Mouse (Mus musculus): ENCODE data around the gene Zcchc13. TPM values are rescaled to one million over a fixed set of nuclear protein-coding genes. Genes with fewer than 3 reads are reported as not detected.

Gene Zcchc13
- polyA plus RNA-seq, 1 experiment: not detected

DNA sequence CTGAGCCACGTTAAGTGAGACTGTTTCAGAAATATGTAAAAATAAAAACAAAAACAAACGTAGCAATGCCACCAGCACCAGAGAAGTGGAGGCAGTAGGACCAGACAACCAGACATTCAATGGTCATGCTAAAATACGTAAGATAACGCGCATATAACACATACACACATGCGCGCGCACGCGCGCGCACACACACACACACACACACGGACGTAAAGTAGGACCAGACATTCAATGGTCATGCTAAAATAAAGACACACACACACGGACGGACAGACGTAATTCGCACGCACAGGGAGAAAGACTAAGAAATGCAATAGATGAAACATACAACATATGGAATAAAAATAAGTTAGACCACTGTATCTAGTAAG, 14.2 kb upstream of the Zcchc13 start:
- TF ChIP-seq FLI1 (IDR thresholded peaks at IDR 0.05; ENCODE audit: low read length): no peak
- no peaks in the 10 kb centered on the region for H3K9me3 ChIP-seq
- H3K36me3 ChIP-seq (replicated peaks; ENCODE audit: low read length): peaks cover 22% of the 10 kb centered on the region
- peaks cover 19% of the 10 kb centered on the region for H3K4me1 ChIP-seq
- peak overlapping the region; percentile 92 for H3K4me3 ChIP-seq (replicated peaks)
- no peaks in the 10 kb centered on the region for H3K27me3 ChIP-seq (replicated peaks)

DNA sequence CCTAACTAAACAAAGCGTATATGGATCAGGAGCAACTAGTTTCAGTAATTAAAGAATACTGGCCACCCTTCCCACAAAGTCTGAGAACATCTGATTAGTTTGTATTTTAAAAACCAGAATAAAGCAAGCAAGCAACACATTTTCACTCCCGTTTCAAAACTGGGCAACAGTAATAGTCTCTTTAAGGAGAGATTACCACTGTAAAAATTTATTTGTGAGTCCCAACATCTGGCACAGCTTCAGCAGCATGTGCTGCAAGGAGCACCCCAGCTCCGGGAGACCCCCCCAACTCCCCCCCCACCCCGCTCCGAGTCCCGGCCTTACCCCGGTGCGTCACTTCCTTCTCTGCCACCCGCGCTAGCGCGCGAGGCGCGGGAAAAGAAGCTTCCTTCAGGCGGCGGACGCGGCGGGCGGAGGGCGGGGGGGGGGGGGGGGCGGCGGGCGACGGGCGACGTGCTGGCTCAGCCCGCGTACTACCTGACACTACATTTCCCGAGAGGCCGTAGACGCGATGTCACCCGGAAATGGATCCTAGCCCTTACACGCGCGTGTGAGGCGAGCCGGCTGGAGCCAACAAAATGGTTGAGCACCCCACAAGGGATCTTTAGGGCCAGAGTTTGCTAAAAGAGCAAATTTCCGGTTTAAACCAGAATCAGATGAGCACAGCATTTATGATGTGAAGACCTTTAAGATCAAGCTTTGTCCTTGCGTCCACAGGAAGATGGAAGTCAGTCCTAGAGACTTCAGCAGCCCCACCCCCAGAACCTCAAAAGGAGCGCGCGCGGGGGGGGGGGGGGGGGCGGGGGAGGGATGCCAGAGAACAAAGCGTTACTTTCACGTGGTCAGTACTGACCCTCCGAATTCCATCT, 13.6 kb upstream of the Zcchc13 start:
- H3K36me3 ChIP-seq (replicated peaks; ENCODE audit: low read length): peaks cover 17% of the 10 kb centered on the region
- H3K27me3 ChIP-seq (replicated peaks): no peaks in the 10 kb centered on the region
- H3K9me3 ChIP-seq: no peaks in the 10 kb centered on the region
- H3K4me1 ChIP-seq: peaks cover 19% of the 10 kb centered on the region
- TF ChIP-seq GATA1 (IDR thresholded peaks at IDR 0.05; ENCODE audit: borderline replicate concordance, low read length) (no peak), FLI1 (IDR thresholded peaks at IDR 0.05; ENCODE audit: low read length) (no peak)
- H3K4me3 ChIP-seq (replicated peaks): peak overlapping the region; percentile 92

DNA sequence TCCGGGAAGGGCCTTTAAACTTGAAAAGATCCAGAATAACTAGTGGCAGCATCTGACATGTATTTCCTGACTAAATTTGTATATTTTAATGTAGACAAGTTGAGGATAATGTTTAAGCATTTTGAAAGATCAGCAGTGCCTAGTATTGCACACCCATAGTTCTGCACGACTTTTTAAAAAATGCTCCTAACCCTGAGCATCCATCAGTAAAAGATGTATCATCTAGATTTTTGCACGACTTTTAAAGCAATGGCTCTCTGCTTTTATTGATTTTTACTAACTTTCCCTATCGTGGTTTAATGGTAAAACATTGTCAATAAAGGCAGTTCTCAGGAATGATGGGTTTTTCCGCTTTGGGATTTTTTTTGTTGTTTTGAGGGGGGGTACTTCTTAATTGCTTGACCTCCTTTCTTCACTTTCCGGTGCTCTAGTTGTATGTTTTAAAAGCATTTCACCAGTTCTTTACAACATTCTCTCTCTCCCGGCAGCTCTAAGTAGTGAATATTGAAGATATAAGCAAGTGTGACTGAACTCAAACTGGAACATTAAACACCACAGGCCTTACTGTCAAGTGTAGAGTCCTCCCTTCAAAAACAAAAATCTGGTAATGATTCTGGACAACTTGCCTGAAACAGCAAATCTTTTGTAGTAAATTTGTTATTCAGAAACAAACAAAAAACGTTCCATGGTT, 12.8 kb upstream of the Zcchc13 start:
- Histone ChIP-seq H3K27me3 (replicated peaks) (no peaks in the 10 kb centered on the region), H3K4me1 (peaks cover 19% of the 10 kb centered on the region), H3K9me3 (no peaks in the 10 kb centered on the region), H3K4me3 (replicated peaks) (peak overlapping the region; percentile 92), H3K36me3 (replicated peaks; ENCODE audit: low read length) (peaks cover 15% of the 10 kb centered on the region)
- no peak for TF ChIP-seq FLI1 (IDR thresholded peaks at IDR 0.05; ENCODE audit: low read length)
- TF ChIP-seq GATA1 (IDR thresholded peaks at IDR 0.05; ENCODE audit: borderline replicate concordance, low read length): no peak

DNA sequence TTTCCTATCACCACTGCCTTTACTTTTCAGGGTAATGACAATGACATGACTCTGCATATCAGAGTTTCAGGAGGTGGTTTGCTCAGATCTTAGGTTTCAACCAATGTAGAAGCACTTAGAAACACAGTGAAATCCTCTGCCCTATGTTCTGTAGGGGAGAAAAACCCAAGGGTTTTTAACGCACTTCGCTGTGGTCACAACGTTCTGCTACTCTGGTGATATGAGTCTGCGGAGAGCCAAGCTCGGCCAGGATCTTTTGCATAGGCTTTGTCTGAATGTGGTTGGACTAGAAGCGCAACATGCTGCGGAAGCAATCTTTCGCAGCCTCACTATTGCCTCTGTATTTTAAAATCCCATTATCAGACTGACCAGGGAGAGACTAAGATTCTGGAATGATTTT, 8.6 kb upstream of the Zcchc13 start:
- no peaks in the 10 kb centered on the region for H3K9me3 ChIP-seq
- TF ChIP-seq FLI1 (IDR thresholded peaks at IDR 0.05; ENCODE audit: low read length): no peak
- TF ChIP-seq GATA1 (IDR thresholded peaks at IDR 0.05; ENCODE audit: borderline replicate concordance, low read length): no peak
- peak overlapping the region; percentile 92 for H3K4me3 ChIP-seq (replicated peaks)
- peaks cover 22% of the 10 kb centered on the region for H3K4me1 ChIP-seq
- H3K36me3 ChIP-seq (replicated peaks; ENCODE audit: low read length): no peaks in the 10 kb centered on the region
- no peaks in the 10 kb centered on the region for H3K27me3 ChIP-seq (replicated peaks)

DNA sequence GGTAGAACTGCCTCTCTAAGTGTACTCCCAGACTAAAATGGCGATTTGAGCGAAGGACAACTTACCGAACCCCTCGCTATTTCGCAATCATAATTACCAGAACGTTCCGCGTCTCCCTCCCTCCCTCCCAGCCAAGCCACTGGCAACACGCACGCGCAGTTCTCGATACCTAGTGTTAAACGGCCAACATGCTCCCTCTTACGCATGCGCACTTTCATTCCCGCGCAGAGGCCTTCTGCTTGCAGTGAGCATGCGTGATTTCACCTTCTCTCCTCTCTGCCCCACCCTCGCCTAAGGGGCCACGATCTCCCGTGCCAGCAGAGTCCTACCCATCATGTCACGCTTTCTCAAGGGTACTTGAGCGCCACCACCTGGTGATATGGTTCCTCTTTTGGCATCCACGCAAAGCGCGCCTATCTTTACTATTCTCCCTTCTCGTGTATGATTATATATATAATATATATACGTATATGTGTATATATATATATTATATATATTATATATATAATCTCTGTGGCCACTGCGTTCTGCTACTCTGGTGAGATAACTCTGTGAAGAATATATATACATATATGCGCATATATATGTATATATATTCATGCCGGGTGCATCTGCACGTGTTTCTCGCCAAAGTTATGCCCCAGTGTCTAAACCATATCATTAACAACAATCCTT, 8.0 kb upstream of the Zcchc13 start:
- H3K36me3 ChIP-seq (replicated peaks; ENCODE audit: low read length): no peaks in the 10 kb centered on the region
- H3K4me1 ChIP-seq: peaks cover 22% of the 10 kb centered on the region
- TF ChIP-seq GATA1 (IDR thresholded peaks at IDR 0.05; ENCODE audit: borderline replicate concordance, low read length): no peak
- peak overlapping the region; percentile 94 for H3K4me3 ChIP-seq (replicated peaks)
- H3K27me3 ChIP-seq (replicated peaks): no peaks in the 10 kb centered on the region
- H3K9me3 ChIP-seq: no peaks in the 10 kb centered on the region

DNA sequence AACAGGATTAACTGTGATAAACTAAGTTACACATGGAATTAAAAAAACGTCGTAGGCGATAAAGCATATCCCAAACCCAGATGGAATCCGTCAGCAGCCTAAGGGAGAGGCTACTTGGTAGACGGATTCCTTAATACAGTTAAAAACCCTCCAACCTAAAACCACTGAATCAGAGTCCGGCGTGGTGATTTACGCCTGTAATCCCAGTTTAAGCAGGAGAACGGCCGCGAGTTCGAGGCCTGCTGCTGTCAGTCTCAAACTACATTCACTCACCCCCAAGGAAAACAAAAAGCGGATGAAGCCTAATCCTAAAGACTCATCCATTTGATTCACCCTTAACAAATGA, 7.5 kb upstream of the Zcchc13 start:
- no peak for TF ChIP-seq GATA1 (IDR thresholded peaks at IDR 0.05; ENCODE audit: borderline replicate concordance, low read length)
- TF ChIP-seq FLI1 (IDR thresholded peaks at IDR 0.05; ENCODE audit: low read length): no peak
- Histone ChIP-seq H3K4me3 (replicated peaks) (peak overlapping the region; percentile 94), H3K27me3 (replicated peaks) (no peaks in the 10 kb centered on the region)

DNA sequence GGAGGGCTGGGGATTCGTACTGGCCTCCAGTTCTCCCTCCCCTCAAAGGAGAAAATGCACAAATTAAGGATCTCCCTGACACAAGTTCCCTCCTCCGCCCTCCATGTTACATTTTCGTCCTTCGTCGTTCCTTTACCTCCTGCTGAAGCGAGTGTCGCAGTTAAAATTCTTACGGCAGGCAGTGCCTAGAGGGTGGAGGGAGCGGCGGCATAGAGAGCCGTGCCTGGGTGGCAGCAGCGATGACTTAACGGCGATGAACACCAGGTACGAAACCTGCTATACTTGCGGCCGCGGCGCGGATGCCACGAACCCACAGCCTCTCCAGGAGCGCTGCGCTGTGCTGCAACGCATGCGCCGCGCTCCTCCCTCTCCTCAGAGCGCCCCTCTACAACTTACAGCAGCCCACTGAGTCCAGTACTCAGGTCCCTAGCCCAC, 7.0 kb upstream of the Zcchc13 start:
- Histone ChIP-seq H3K4me1 (peaks cover 18% of the 10 kb centered on the region), H3K36me3 (replicated peaks; ENCODE audit: low read length) (no peaks in the 10 kb centered on the region), H3K9me3 (no peaks in the 10 kb centered on the region), H3K4me3 (replicated peaks) (peak overlapping the region; percentile 94), H3K27me3 (replicated peaks) (no peaks in the 10 kb centered on the region)
- no peak for TF ChIP-seq GATA1 (IDR thresholded peaks at IDR 0.05; ENCODE audit: borderline replicate concordance, low read length)
- TF ChIP-seq FLI1 (IDR thresholded peaks at IDR 0.05; ENCODE audit: low read length): no peak

More for the DNA sequence above, 7.5 kb upstream of the Zcchc13 start:
- Histone ChIP-seq H3K4me1 (peaks cover 22% of the 10 kb centered on the region), H3K36me3 (replicated peaks; ENCODE audit: low read length) (no peaks in the 10 kb centered on the region), H3K9me3 (no peaks in the 10 kb centered on the region)

DNA sequence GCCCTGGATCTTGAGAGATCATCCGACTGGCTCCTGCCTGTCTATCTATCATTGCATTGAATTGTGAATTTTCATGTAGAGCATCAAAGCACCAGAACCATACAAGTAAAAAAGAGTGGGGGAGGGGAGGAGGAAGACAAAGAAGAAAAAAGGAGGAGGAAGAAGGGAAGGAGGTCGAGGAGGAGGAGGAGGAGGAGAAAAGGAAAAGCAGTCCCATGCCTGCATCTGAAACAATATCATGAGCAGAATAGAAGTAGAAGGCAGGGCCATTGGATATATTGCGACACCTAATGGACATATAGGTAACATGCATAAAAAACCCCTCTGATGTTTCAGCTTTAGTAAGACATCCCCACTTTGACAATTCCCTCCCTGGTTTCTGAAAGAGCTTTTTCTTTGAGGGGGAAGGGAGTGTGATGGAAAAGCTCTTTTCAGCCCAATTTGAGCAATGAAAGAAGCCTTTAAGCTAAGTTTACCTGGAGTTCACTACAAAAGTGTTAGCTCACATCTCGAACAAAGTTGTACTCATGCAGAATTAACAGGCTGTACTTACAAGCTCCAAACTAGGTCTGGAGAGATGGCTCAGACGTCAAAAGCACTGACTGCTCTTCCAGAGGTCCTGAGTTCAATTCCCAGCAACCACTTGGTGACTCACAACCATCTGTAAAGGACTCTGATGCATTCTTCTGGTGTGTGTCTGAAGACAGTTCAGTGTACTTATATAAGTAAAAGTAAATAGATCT, 5.8 kb upstream of the Zcchc13 start:
- TF ChIP-seq FLI1 (IDR thresholded peaks at IDR 0.05; ENCODE audit: low read length) (no peak), GATA1 (IDR thresholded peaks at IDR 0.05; ENCODE audit: borderline replicate concordance, low read length) (no peak)
- H3K27me3 ChIP-seq (replicated peaks): no peaks in the 10 kb centered on the region
- peak overlapping the region; percentile 38 for H3K4me3 ChIP-seq (replicated peaks)
- H3K9me3 ChIP-seq: no peaks in the 10 kb centered on the region
- peaks cover 15% of the 10 kb centered on the region for H3K4me1 ChIP-seq
- H3K36me3 ChIP-seq (replicated peaks; ENCODE audit: low read length): no peaks in the 10 kb centered on the region

DNA sequence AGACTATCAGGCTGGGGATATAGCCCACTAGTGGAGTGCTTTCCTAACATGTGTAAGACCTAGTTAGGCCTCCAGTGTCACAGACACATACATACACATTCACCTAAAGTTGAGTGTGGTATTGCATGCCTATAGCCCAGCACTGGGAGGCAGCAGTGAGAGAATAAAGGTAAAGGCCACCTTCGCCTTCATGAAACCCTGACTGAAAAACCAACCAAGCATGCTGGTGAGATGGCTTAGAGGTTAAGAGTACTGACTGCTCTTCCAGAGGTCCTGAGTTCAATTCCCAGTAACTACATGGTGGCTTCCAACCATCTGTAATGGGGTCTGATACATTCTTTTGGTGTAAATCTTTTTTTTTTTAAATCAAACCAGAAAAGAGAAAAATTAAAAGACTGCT, 1.5 kb upstream of the Zcchc13 start:
- H3K36me3 ChIP-seq (replicated peaks; ENCODE audit: low read length): no peaks in the 10 kb centered on the region
- no peaks in the 10 kb centered on the region for H3K9me3 ChIP-seq
- TF ChIP-seq GATA1 (IDR thresholded peaks at IDR 0.05; ENCODE audit: borderline replicate concordance, low read length): no peak
- TF ChIP-seq FLI1 (IDR thresholded peaks at IDR 0.05; ENCODE audit: low read length): no peak
- H3K4me1 ChIP-seq: peaks cover 6% of the 10 kb centered on the region
- peaks cover 3% of the 10 kb centered on the region for H3K27me3 ChIP-seq (replicated peaks)
- no peak overlapping the region for H3K4me3 ChIP-seq (replicated peaks)
